Mouse (Mus musculus) midbrain, embryonic 14.5 days (tissue): ENCODE data around the gene Camk1d. TPM values are rescaled to one million over a fixed set of nuclear protein-coding genes. Genes with fewer than 3 reads are reported as not detected.

ENCODE experiments used
- ATAC-seq: fragments of 200-750 bp; cut with Nextera tagmentation; 2 replicates; pipeline ENCODE4 v1.8.0; 2017; ENCODE audit warnings: moderate number of reproducible peaks, moderate library complexity; ENCODE audit not compliant: low FRiP score, low TSS enrichment
- DNase-seq: peaks from one replicate; pipeline ENCODE4 v3.0.0-alpha.2; 2015
- H3K27ac ChIP-seq: fragments of 300-500 bp; sonication (generic); replicated peaks from 2 replicates; pipeline ENCODE4 v1.5.1; 2014; ENCODE audit warnings: mild to moderate bottlenecking, low read depth, low read length, moderate library complexity
- H3K27me3 ChIP-seq: fragments of 300-500 bp; sonication (generic); 2 replicates; pipeline ENCODE4 v1.6.1; 2014; ENCODE audit warnings: low read length, control low read depth, mixed read lengths; ENCODE audit not compliant: control insufficient read depth, insufficient read depth
- H3K36me3 ChIP-seq: fragments of 300-500 bp; sonication (generic); 2 replicates; pipeline ENCODE4 v1.6.1; 2014; ENCODE audit warnings: low read length, control low read depth; ENCODE audit not compliant: control insufficient read depth, insufficient read depth
- H3K4me1 ChIP-seq: fragments of 300-500 bp; sonication (generic); 2 replicates; pipeline ENCODE4 v1.6.1; 2014; ENCODE audit warnings: mild to moderate bottlenecking, antibody characterized with exemption, low read length, control low read depth; ENCODE audit not compliant: control insufficient read depth, insufficient read depth
- H3K4me2 ChIP-seq: fragments of 300-500 bp; sonication (generic); 2 replicates; pipeline ENCODE4 v1.6.1; 2014; ENCODE audit warnings: mild to moderate bottlenecking, low read length, moderate library complexity
- H3K4me3 ChIP-seq: fragments of 300-500 bp; sonication (generic); replicated peaks from 2 replicates; pipeline ENCODE4 v1.5.1; 2014; ENCODE audit warnings: low read depth, low read length
- H3K9ac ChIP-seq: fragments of 300-500 bp; sonication (generic); replicated peaks from 2 replicates; pipeline ENCODE4 v1.6.1; 2014; ENCODE audit warnings: mild to moderate bottlenecking, low read length, moderate library complexity
- H3K9me3 ChIP-seq: fragments of 300-500 bp; sonication (generic); 2 replicates; pipeline ENCODE4 v1.6.1; 2016; ENCODE audit warnings: low read length, control low read depth, mixed read lengths; ENCODE audit not compliant: control insufficient read depth
- WGBS: fragments of 180-500 bp; shearing (Covaris S2); extraction: QIAGEN DNeasy Blood & Tissue Kit; methylation state at CpG from one replicate; pipeline ENCODE4 v1.1.7; 2014; 5-methylcytosine and 5-hydroxymethylcytosine counted together
- polyA plus RNA-seq: library from polyadenylated mRNA; unstranded; fragments of >200 nt; fragmentation: Nextera tagmentation; extraction: Ambion mirVana; gene quantifications from 2 replicates; pipeline ENCODE4 v1.2.1, GENCODE M21; 2014

Gene Camk1d
- polyA plus RNA-seq, 1 experiment from 2014 or later, result 6.0 TPM

GRCm38 (mm10) chr2:5743886-5744285 is 29.6 kb upstream of the Camk1d start:
- H3K27ac ChIP-seq, result no peak overlapping the region
- H3K9me3 ChIP-seq, result no peaks in the 10 kb centered on the region
- H3K36me3 ChIP-seq, result no peaks in the 10 kb centered on the region
- no peak overlapping the region for H3K4me3 ChIP-seq
- no peak overlapping the region for H3K9ac ChIP-seq
- ATAC-seq (no peak), DNase-seq (no peak)
- WGBS, result 87% methylated on average over 8 of the region's 8 CpGs
- H3K4me1 ChIP-seq, result no peaks in the 10 kb centered on the region
- no peak overlapping the region for H3K4me2 ChIP-seq
- H3K27me3 ChIP-seq, result no peaks in the 10 kb centered on the region

- WGBS, result 88% methylated on average over 1 of the region's 1 CpGs
- no peak for DNase-seq
- Histone ChIP-seq H3K9me3 (no peaks in the 10 kb centered on the region), H3K36me3 (no peaks in the 10 kb centered on the region), H3K4me3 (no peak overlapping the region), H3K27ac (no peak overlapping the region), H3K9ac (no peak overlapping the region), H3K4me1 (no peaks in the 10 kb centered on the region), H3K4me2 (no peak overlapping the region), H3K27me3 (no peaks in the 10 kb centered on the region)
- ATAC-seq, result no peak
Observed at GRCm38 (mm10) chr2:5740913-5741312, 26.6 kb upstream of the Camk1d start.

DNA sequence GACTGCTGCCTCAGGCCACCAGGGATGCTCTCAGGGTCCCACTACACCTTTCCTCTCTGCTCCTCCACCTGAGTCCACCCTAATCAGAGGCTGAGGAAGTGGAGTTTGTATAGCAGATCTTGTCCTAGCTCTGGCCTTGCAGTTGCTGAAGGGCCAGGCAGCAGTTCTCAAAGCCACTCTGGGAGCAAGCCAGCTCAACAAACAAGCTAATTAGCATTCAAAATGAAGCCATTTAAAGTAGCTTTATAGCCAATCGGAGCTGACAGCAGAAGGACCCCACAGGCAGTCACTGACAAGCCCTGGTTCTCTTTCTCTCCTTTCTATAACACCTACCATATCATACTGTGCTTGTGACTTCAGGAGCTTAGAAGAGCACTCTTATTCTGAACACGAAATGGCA is 21.6 kb upstream of the Camk1d start:
- DNase-seq (peak; percentile 38), ATAC-seq (no peak)
- Histone ChIP-seq H3K4me2 (no peak overlapping the region), H3K9me3 (no peaks in the 10 kb centered on the region), H3K36me3 (no peaks in the 10 kb centered on the region), H3K27ac (no peak overlapping the region), H3K27me3 (no peaks in the 10 kb centered on the region), H3K4me3 (no peak overlapping the region), H3K4me1 (no peaks in the 10 kb centered on the region), H3K9ac (no peak overlapping the region)
- WGBS, result 21% methylated on average over 2 of the region's 2 CpGs

DNA sequence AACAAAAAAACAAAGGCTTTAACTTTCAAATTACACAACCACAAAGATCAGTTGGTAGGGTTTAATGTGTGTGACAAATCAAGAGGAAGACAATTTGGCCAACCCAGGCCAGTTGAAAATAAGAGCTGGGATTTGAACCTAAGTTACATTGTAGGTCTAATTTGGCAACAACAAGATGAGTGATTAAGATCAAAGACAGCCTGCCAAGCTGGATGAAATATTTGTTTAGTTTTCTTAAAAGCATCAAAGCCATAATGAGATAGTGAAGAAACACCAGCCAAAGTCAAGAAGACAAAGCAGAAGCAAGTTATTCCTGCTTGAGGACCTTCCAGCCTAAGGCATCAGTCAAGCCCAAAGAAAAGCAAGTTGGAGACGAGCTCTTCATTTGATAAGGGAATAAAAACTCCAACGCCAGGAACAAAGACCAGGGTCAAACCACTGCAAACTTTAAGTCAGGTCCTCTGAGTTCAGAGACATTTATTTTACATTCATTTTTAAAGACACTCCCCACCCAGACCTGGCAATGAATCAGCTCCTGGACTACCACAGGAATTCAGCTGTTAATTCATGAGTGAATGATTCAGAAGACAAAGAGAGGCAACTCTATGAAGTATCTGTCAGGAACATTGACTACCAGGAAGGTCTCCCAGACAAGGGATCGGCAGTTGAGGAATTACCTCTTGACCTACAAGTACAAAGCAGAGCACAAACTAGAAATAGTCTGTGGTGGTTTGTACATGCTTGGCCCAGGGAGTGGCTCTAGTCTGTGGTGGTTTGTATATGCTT is 19.2 kb upstream of the Camk1d start:
- Histone ChIP-seq H3K27me3 (no peaks in the 10 kb centered on the region), H3K4me1 (peaks cover 10% of the 10 kb centered on the region), H3K36me3 (no peaks in the 10 kb centered on the region), H3K9me3 (no peaks in the 10 kb centered on the region), H3K27ac (no peak overlapping the region), H3K4me2 (no peak overlapping the region), H3K9ac (no peak overlapping the region), H3K4me3 (no peak overlapping the region)
- ATAC-seq (no peak), DNase-seq (no peak)
- 72% methylated on average over 3 of the region's 3 CpGs for WGBS

DNA sequence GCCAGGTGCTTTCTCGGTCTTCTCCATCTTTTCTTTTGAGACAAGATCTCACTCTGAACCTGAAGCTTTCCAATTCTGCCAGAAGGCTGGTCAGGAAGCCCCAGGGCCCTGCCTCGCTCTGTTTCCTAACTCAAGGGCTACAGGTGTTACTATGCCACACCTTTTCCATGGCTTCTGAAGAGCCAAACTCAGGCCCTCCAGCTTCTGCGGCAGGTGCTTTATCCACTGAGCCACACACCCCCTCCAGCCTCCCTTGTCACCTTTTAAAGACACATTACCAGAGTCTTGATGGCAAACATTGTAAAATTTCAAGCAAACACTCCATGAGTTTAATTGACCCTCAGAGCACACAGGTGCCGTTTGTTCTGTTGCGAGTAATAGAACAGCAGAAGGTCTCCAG is 17.7 kb upstream of the Camk1d start:
- 89% methylated on average over 5 of the region's 5 CpGs for WGBS
- Histone ChIP-seq H3K27me3 (no peaks in the 10 kb centered on the region), H3K4me1 (peaks cover 10% of the 10 kb centered on the region), H3K4me3 (no peak overlapping the region), H3K9ac (no peak overlapping the region), H3K36me3 (no peaks in the 10 kb centered on the region), H3K27ac (no peak overlapping the region), H3K4me2 (no peak overlapping the region), H3K9me3 (no peaks in the 10 kb centered on the region)
- ATAC-seq (no peak), DNase-seq (no peak)

DNA sequence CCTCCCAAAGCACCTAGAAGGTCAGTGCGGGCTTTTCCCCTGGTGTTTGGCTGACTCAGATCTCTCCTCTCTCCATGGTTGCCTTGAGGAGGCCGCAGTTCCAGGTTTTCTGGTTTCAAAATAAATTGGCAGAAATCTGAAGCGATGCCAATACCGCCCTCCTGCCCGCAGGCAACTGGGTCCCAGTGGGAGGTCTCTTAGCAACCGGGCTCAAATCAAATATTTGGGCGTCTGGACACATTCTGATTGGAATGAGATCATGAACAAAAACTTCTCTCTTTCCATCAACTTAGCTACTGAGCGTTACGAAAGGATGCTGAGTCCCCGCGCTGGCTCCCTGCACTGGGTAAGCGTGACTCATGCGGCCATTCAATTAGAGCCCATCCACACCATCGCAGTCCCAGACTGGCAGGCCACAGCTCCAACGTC is 16.1 kb upstream of the Camk1d start:
- DNase-seq (peak; percentile 71), ATAC-seq (peak; percentile 63; the same call in 1 of the 2 replicates)
- H3K9ac ChIP-seq, result no peak overlapping the region
- H3K4me2 ChIP-seq, result no peak overlapping the region
- H3K36me3 ChIP-seq, result no peaks in the 10 kb centered on the region
- no peaks in the 10 kb centered on the region for H3K9me3 ChIP-seq
- H3K4me3 ChIP-seq, result no peak overlapping the region
- H3K27me3 ChIP-seq, result no peaks in the 10 kb centered on the region
- peaks cover 12% of the 10 kb centered on the region for H3K4me1 ChIP-seq
- WGBS, result 27% methylated on average over 15 of the region's 15 CpGs
- peak overlapping the region; percentile 46; the same call in 1 of the 2 replicates for H3K27ac ChIP-seq

DNA sequence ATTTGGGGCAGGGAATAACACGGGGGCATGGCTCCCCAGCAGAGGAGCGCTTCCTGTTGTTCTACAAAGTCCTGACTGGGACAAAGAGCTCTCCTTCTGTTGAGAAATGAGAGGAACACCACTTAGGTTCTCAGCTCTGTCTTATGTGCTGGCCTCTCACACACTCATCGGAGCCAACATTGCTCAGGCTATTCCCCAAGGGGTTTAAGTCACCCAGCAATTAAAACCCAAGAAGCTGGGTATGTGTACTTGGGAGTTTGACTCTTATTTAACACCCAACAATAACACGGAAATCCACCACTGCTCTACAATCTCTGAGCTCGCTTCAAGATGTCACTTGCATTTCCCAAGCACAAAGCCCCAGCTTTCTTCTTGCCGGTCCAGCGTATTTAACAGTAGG is 15.6 kb upstream of the Camk1d start:
- H3K4me1 ChIP-seq, result peaks cover 17% of the 10 kb centered on the region
- ATAC-seq (no peak), DNase-seq (no peak)
- H3K27me3 ChIP-seq, result no peaks in the 10 kb centered on the region
- no peak overlapping the region for H3K4me2 ChIP-seq
- no peak overlapping the region for H3K9ac ChIP-seq
- no peaks in the 10 kb centered on the region for H3K36me3 ChIP-seq
- no peak overlapping the region for H3K4me3 ChIP-seq
- 67% methylated on average over 7 of the region's 7 CpGs for WGBS
- peak overlapping the region; percentile 46; the same call in 1 of the 2 replicates for H3K27ac ChIP-seq
- H3K9me3 ChIP-seq, result no peaks in the 10 kb centered on the region

GRCm38 (mm10) chr2:5725028-5725701 is 10.8 kb upstream of the Camk1d start:
- no peak overlapping the region for H3K9ac ChIP-seq
- peak; percentile 48; the same call in 1 of the 2 replicates for ATAC-seq
- H3K4me2 ChIP-seq, result 0 out of 2 replicates have a peak overlapping the region, but pooled peaks have one; percentile 12
- WGBS, result 17% methylated on average over 8 of the region's 8 CpGs
- peak; percentile 73 for DNase-seq
- no peaks in the 10 kb centered on the region for H3K27me3 ChIP-seq
- H3K4me1 ChIP-seq, result peaks cover 14% of the 10 kb centered on the region
- 0 out of 2 replicates have a peak overlapping the region, but pooled peaks have one; percentile 41 for H3K27ac ChIP-seq
- H3K36me3 ChIP-seq, result no peaks in the 10 kb centered on the region
- H3K4me3 ChIP-seq, result no peak overlapping the region
- H3K9me3 ChIP-seq, result no peaks in the 10 kb centered on the region
